Mouse (Mus musculus): ENCODE measurements around the gene Prdx5.

DNA sequence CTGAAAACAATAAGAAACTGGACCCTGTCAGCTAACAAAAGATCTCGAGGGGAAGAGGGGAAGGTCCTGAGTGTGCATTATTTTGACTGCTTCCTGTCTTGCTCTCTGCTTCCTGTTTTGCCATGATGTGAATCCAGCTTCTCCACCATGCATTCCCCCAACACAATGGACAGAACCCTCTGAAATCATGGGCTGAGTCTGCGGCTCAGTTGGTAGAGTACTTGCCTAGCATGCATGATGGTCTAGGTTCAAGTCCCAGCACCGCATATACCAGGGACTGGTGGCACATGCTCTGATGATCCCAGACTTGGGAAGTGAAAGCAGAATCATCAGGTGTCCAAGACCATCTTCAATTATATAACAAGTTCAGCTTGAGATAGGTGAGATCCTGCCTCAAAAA, 37.2 kb downstream of the Prdx5 start:
- TF ChIP-seq CTCF (IDR thresholded peaks at IDR 0.05; ENCODE audit: extremely low read depth, insufficient read depth, low read length) (no peak), POLR2A (IDR thresholded peaks at IDR 0.05; ENCODE audit: extremely low read depth, insufficient read depth, low read length) (no peak)
